Mouse (Mus musculus) lung, adult 2 months (tissue): ENCODE data around the gene Tpcn2.

Experiments used
- CTCF ChIP-seq: fragments of 200-500 bp; IDR thresholded peaks from 2 replicates; pipeline ENCODE4 v1.5.1; 2011; ENCODE audit warnings: mild to moderate bottlenecking, low read length, control low read depth; ENCODE audit not compliant: insufficient read depth
- POLR2A ChIP-seq: fragments of 200-500 bp; IDR thresholded peaks from 2 replicates; pipeline ENCODE4 v1.6.1; 2011; ENCODE audit warnings: low read depth, mild to moderate bottlenecking, control low read depth, low read length, borderline replicate concordance; ENCODE audit errors: extremely low read depth

DNA sequence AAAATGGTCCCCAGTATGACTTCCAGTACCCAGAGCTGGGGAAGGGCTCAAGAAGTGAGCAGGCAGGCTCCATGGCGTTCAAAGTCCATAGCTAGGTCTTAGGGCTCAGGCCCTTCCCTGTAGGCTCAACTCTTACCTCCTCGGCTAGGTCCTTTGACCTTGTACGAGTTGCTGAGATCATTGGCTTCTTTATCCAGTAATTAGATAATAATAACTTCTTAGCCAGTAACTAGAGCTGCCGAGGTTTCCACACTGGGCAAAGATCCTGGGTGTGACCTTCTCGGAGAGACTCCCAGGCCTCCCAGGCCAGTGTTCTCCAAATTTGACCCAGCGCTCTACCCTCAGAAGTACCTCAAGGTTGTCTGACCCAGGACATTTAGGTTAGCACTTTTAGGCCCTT is 57.2 kb downstream of the Tpcn2 start:
- TF ChIP-seq CTCF, result no peak
- TF ChIP-seq POLR2A, result no peak
